Mouse (Mus musculus): Measurements from ENCODE around the gene Zmynd8. TPM values are rescaled to one million over a fixed set of nuclear protein-coding genes. Genes with fewer than 3 reads are reported as not detected.
"Not testable (repeated sequence)": the region's sequence is repeated elsewhere in the genome, so short reads cannot be mapped to it uniquely, and the experiment has no call there.

Zmynd8 gene
- polyA plus RNA-seq, 1 experiment: 237 TPM

DNA sequence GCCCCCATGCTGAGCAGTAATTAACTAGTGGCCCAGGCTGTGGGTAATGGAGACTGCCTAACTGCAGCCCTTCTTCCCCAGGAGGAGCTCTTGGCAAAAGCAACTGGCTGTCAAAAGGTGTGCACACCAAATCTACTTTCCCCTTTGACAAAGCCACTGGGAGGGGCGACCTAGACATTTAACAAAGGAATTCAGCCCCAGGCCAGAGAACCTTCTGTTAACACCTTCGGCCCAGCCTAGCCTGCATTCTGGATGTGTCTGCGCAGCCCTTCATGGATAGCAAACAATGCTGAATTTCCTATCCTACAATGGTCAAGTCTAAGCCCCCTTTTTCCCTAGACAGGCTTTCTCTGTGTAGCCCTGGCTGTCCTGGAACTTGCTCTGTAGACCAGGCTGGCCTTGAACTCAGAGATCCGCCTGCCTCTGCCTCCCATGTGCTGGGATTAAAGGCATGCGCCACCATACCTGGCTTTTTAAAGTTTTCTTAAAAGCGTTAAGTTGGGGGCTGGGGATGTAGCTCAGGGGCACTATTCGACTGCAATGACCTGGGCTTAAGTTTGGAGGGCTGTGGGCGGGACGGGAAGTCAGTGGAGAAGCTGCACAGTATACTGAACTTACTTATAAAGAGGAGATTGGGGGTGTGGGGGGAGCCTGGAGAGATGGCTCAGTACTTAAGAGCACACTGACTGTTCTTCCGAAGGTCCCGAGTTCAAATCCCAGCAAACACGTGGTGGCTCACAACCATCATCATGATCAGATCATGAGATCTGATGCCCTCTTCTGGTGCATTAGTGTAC lies 90.4 kb downstream of the Zmynd8 start:
- H3K36me3 ChIP-seq (ENCODE audit: control insufficient read depth, insufficient read depth, low read length, poor library complexity, severe bottlenecking): peaks cover 7% of the 10 kb centered on the region
- H3K9me3 ChIP-seq (replicated peaks; ENCODE audit: control insufficient read depth, insufficient read depth, low read length, poor library complexity, severe bottlenecking): no peaks in the 10 kb centered on the region
- H3K4me1 ChIP-seq (ENCODE audit: control insufficient read depth, insufficient read depth, low read length): peaks cover 5% of the 10 kb centered on the region
- TF ChIP-seq EP300 (IDR thresholded peaks at IDR 0.05; ENCODE audit: insufficient read depth, low read depth, low read length) (peak; percentile 88), CTCF (IDR thresholded peaks at IDR 0.05; ENCODE audit: low read depth, low read length) (no peak), POLR2A (IDR thresholded peaks at IDR 0.05; ENCODE audit: insufficient read depth, low read length) (no peak)
- peak overlapping the region; percentile 58 for H3K4me3 ChIP-seq (ENCODE audit: low read depth, low read length)
- peak overlapping the region; percentile 33; the same call in 1 of the 2 replicates for H3K9ac ChIP-seq (ENCODE audit: low read depth, poor library complexity, severe bottlenecking)
- no peaks in the 10 kb centered on the region for H3K27me3 ChIP-seq (ENCODE audit: control insufficient read depth, insufficient read depth, low read length, poor library complexity, severe bottlenecking)
- peak overlapping the region; percentile 95 for H3K27ac ChIP-seq (ENCODE audit: insufficient read depth, low read length)

DNA sequence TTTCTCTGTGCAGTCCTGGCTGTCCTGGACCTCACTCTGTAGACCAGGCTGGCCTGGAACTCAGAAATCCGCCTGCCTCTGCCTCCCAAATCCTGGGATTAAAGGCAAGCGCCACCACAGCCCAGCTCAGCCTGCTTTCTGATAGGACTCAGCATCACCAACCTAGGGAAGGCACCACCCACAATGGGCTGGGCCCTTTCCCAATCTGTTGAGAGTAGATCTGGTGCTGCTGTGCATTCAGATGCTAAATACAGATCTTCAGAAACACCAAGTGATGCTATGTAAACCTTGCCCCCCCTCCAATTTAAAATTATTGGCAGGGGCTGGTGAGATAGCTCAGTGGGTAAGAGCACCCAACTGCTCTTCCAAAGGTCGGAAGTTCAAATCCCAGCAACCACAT lies 98.6 kb downstream of the Zmynd8 start:
- 0 out of 2 replicates have a peak, but pooled peaks have one; percentile 12 for TF ChIP-seq EP300 (IDR thresholded peaks at IDR 0.05; ENCODE audit: insufficient read depth, low read depth, low read length)
- H3K27ac ChIP-seq (ENCODE audit: insufficient read depth, low read length); H3K36me3 ChIP-seq (ENCODE audit: control insufficient read depth, insufficient read depth, low read length, poor library complexity, severe bottlenecking); H3K27me3 ChIP-seq (ENCODE audit: control insufficient read depth, insufficient read depth, low read length, poor library complexity, severe bottlenecking); H3K4me3 ChIP-seq (ENCODE audit: low read depth, low read length); H3K9me3 ChIP-seq (replicated peaks; ENCODE audit: control insufficient read depth, insufficient read depth, low read length, poor library complexity, severe bottlenecking); H3K9ac ChIP-seq (ENCODE audit: low read depth, poor library complexity, severe bottlenecking): not testable (repeated sequence)
- peaks cover 13% of the 10 kb centered on the region for H3K4me1 ChIP-seq (ENCODE audit: control insufficient read depth, insufficient read depth, low read length)

GRCm38 (mm10) chr2:165797876-165798275 lies 100.9 kb downstream of the Zmynd8 start:
- TF ChIP-seq EP300 (IDR thresholded peaks at IDR 0.05; ENCODE audit: insufficient read depth, low read depth, low read length) (no peak), POLR2A (IDR thresholded peaks at IDR 0.05; ENCODE audit: insufficient read depth, low read length) (no peak), CTCF (IDR thresholded peaks at IDR 0.05; ENCODE audit: low read depth, low read length) (no peak)
- 0 out of 2 replicates have a peak overlapping the region, but pooled peaks have one; percentile 2 for H3K27ac ChIP-seq (ENCODE audit: insufficient read depth, low read length)
- no peak overlapping the region for H3K4me3 ChIP-seq (ENCODE audit: low read depth, low read length)
- H3K4me1 ChIP-seq (ENCODE audit: control insufficient read depth, insufficient read depth, low read length): peaks cover 11% of the 10 kb centered on the region
- no peaks in the 10 kb centered on the region for H3K9me3 ChIP-seq (replicated peaks; ENCODE audit: control insufficient read depth, insufficient read depth, low read length, poor library complexity, severe bottlenecking)
- H3K36me3 ChIP-seq (ENCODE audit: control insufficient read depth, insufficient read depth, low read length, poor library complexity, severe bottlenecking): no peaks in the 10 kb centered on the region
- no peak overlapping the region for H3K9ac ChIP-seq (ENCODE audit: low read depth, poor library complexity, severe bottlenecking)
- no peaks in the 10 kb centered on the region for H3K27me3 ChIP-seq (ENCODE audit: control insufficient read depth, insufficient read depth, low read length, poor library complexity, severe bottlenecking)

DNA sequence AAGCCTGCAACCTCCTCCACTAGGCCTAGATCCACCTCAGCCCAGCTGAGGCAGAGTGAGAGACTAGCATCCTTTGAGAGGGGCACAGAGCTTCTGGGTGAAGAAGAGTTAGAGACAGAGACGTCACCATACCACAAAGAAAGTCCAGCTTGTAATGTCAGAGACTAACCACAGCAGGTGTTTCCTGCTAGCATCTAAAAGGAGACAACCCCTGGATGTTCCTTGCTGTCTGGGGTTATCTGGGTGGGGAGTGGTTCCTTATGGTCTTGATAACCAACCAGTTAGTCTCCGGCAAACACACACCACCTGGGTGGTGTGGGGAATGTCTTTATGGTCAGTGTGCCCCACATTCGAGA lies 105.6 kb downstream of the Zmynd8 start:
- no peak for TF ChIP-seq POLR2A (IDR thresholded peaks at IDR 0.05; ENCODE audit: insufficient read depth, low read length)
- no peak for TF ChIP-seq CTCF (IDR thresholded peaks at IDR 0.05; ENCODE audit: low read depth, low read length)
- no peak for TF ChIP-seq EP300 (IDR thresholded peaks at IDR 0.05; ENCODE audit: insufficient read depth, low read depth, low read length)
- Histone ChIP-seq H3K36me3 (ENCODE audit: control insufficient read depth, insufficient read depth, low read length, poor library complexity, severe bottlenecking) (no peaks in the 10 kb centered on the region), H3K9ac (ENCODE audit: low read depth, poor library complexity, severe bottlenecking) (no peak overlapping the region), H3K27ac (ENCODE audit: insufficient read depth, low read length) (no peak overlapping the region), H3K4me1 (ENCODE audit: control insufficient read depth, insufficient read depth, low read length) (peaks cover 12% of the 10 kb centered on the region), H3K27me3 (ENCODE audit: control insufficient read depth, insufficient read depth, low read length, poor library complexity, severe bottlenecking) (no peaks in the 10 kb centered on the region), H3K4me3 (ENCODE audit: low read depth, low read length) (no peak overlapping the region), H3K9me3 (replicated peaks; ENCODE audit: control insufficient read depth, insufficient read depth, low read length, poor library complexity, severe bottlenecking) (no peaks in the 10 kb centered on the region)

- no peak for TF ChIP-seq EP300 (IDR thresholded peaks at IDR 0.05; ENCODE audit: insufficient read depth, low read depth, low read length)
- peak; percentile 38 for TF ChIP-seq CTCF (IDR thresholded peaks at IDR 0.05; ENCODE audit: low read depth, low read length)
- Histone ChIP-seq H3K9me3 (replicated peaks; ENCODE audit: control insufficient read depth, insufficient read depth, low read length, poor library complexity, severe bottlenecking) (no peaks in the 10 kb centered on the region), H3K36me3 (ENCODE audit: control insufficient read depth, insufficient read depth, low read length, poor library complexity, severe bottlenecking) (no peaks in the 10 kb centered on the region), H3K27me3 (ENCODE audit: control insufficient read depth, insufficient read depth, low read length, poor library complexity, severe bottlenecking) (no peaks in the 10 kb centered on the region), H3K27ac (ENCODE audit: insufficient read depth, low read length) (no peak overlapping the region), H3K9ac (ENCODE audit: low read depth, poor library complexity, severe bottlenecking) (no peak overlapping the region), H3K4me3 (ENCODE audit: low read depth, low read length) (no peak overlapping the region), H3K4me1 (ENCODE audit: control insufficient read depth, insufficient read depth, low read length) (peaks cover 10% of the 10 kb centered on the region)
Measured at GRCm38 (mm10) chr2:165792431-165793282, 106.2 kb downstream of the Zmynd8 start.

DNA sequence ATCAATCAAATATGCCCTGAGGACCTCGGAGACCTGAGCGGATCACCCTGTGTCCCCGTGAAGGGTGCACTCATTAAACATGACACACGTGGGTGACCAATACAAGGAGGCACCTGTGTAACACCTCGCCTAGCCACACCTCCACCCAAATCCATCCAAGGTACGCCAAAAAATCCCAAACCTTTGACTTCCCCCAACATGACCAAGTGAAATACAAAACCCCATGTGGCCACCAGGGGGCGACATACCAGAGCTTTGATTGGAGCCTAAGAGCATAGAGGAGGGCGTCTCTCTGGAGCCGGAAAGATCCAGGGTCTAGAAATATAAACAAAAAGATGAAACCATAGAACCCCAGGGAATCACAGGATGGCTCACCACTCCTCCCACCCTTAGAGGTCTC lies 107.2 kb downstream of the Zmynd8 start:
- Histone ChIP-seq H3K36me3 (ENCODE audit: control insufficient read depth, insufficient read depth, low read length, poor library complexity, severe bottlenecking) (no peaks in the 10 kb centered on the region), H3K4me3 (ENCODE audit: low read depth, low read length) (no peak overlapping the region), H3K27ac (ENCODE audit: insufficient read depth, low read length) (peak overlapping the region; percentile 45; the same call in 1 of the 2 replicates), H3K4me1 (ENCODE audit: control insufficient read depth, insufficient read depth, low read length) (peaks cover 8% of the 10 kb centered on the region), H3K9ac (ENCODE audit: low read depth, poor library complexity, severe bottlenecking) (no peak overlapping the region), H3K9me3 (replicated peaks; ENCODE audit: control insufficient read depth, insufficient read depth, low read length, poor library complexity, severe bottlenecking) (no peaks in the 10 kb centered on the region), H3K27me3 (ENCODE audit: control insufficient read depth, insufficient read depth, low read length, poor library complexity, severe bottlenecking) (no peaks in the 10 kb centered on the region)
- TF ChIP-seq EP300 (IDR thresholded peaks at IDR 0.05; ENCODE audit: insufficient read depth, low read depth, low read length): no peak
- TF ChIP-seq POLR2A (IDR thresholded peaks at IDR 0.05; ENCODE audit: insufficient read depth, low read length): no peak
- TF ChIP-seq CTCF (IDR thresholded peaks at IDR 0.05; ENCODE audit: low read depth, low read length): peak; percentile 71
